ENCODE assay signal across 8 mouse cellular contexts in genomic region chr6:108248519-108248918, GRCm38 (mm10). TPM values are rescaled to one million over a fixed set of nuclear protein-coding genes. Genes with fewer than 3 reads are reported as not detected.
DNase-seq lines count a peak whose midpoint lies in the region; ATAC-seq and TF ChIP-seq lines count a peak whose summit lies in the region.
"Had no signal": no experiment of that assay in that cellular context is flagged by ENCODE, and none has a peak within 500 bp of the region (broad histone marks: within the 10 kb centered on the region; RNA-seq: fewer than 3 reads in every experiment).

No protein-coding gene starts in this region.

- DNase-seq in left cerebral cortex, postnatal 4 days: peak; percentile 17
- DNase-seq in left cerebral cortex, postnatal 25 days (ENCODE audit: low spot score in 2 of 2): no peak
- DNase-seq in embryonic facial prominence, embryonic 11.5 days (ENCODE audit: low spot score): no peak
- peak; percentile 33 for DNase-seq in hindbrain, embryonic 10.5 days (ENCODE audit: low spot score)
- peak; percentile 43 for DNase-seq in midbrain, postnatal 0 days (ENCODE audit: low spot score)
- DNase-seq in retina, postnatal 1 day: no peak
- no peak for DNase-seq in cerebellum, adult 11-12 months
- DNase-seq: adrenal gland, adult 8-10 months had no signal

- H3K4me1 ChIP-seq in embryonic facial prominence, embryonic 11.5 days (ENCODE audit: control insufficient read depth, insufficient read depth, low read length): peaks cover 5% of the 10 kb centered on the region; the same call in 1 of the 2 replicates
- peaks cover 42% of the 10 kb centered on the region for H3K4me1 ChIP-seq in hindbrain, embryonic 10.5 days (replicated peaks)
- peaks cover 12% of the 10 kb centered on the region; the same call in 1 of the 2 replicates for H3K4me1 ChIP-seq in midbrain, postnatal 0 days (ENCODE audit: insufficient read depth, low read length)

- TF ChIP-seq CTCF in midbrain, postnatal 0 days (IDR thresholded peaks at IDR 0.05): no peak

- no peaks in the 10 kb centered on the region for H3K27me3 ChIP-seq in embryonic facial prominence, embryonic 11.5 days (ENCODE audit: control insufficient read depth, insufficient read depth, low read length)
- H3K27me3 ChIP-seq in hindbrain, embryonic 10.5 days (ENCODE audit: insufficient read depth, poor library complexity, severe bottlenecking): no peaks in the 10 kb centered on the region
- no peaks in the 10 kb centered on the region for H3K27me3 ChIP-seq in midbrain, postnatal 0 days (ENCODE audit: insufficient read depth, low read length)

- no peak overlapping the region for H3K9ac ChIP-seq in embryonic facial prominence, embryonic 11.5 days (replicated peaks; ENCODE audit: low read length)
- no peak overlapping the region for H3K9ac ChIP-seq in midbrain, postnatal 0 days (replicated peaks; ENCODE audit: low read length, poor library complexity, severe bottlenecking)

- H3K9me3 ChIP-seq in embryonic facial prominence, embryonic 11.5 days (replicated peaks; ENCODE audit: control insufficient read depth, low read length): no peaks in the 10 kb centered on the region
- H3K9me3 ChIP-seq in hindbrain, embryonic 10.5 days: no peaks in the 10 kb centered on the region
- no peaks in the 10 kb centered on the region for H3K9me3 ChIP-seq in midbrain, postnatal 0 days (ENCODE audit: low read length)

- H3K4me2 ChIP-seq in embryonic facial prominence, embryonic 11.5 days (ENCODE audit: low read depth, low read length): no peak overlapping the region
- no peak overlapping the region for H3K4me2 ChIP-seq in midbrain, postnatal 0 days (ENCODE audit: low read depth, low read length, poor library complexity, severe bottlenecking)

- peak overlapping the region; percentile 22; the same call in 1 of the 2 replicates for H3K27ac ChIP-seq in embryonic facial prominence, embryonic 11.5 days (replicated peaks; ENCODE audit: low read depth, low read length)
- peak overlapping the region; percentile 83 for H3K27ac ChIP-seq in hindbrain, embryonic 10.5 days
- peak overlapping the region; percentile 18; the same call in 1 of the 2 replicates for H3K27ac ChIP-seq in midbrain, postnatal 0 days (ENCODE audit: low read depth, low read length)

- no peak overlapping the region for H3K4me3 ChIP-seq in embryonic facial prominence, embryonic 11.5 days (ENCODE audit: low read depth, low read length)
- no peak overlapping the region for H3K4me3 ChIP-seq in hindbrain, embryonic 10.5 days
- no peak overlapping the region for H3K4me3 ChIP-seq in midbrain, postnatal 0 days (ENCODE audit: low read depth, low read length)

- 38% methylated on average over 4 of the region's 4 CpGs for WGBS in embryonic facial prominence, embryonic 11.5 days
- 55% methylated on average over 4 of the region's 4 CpGs for WGBS in hindbrain, embryonic 10.5 days
- 30% methylated on average over 4 of the region's 4 CpGs for WGBS in midbrain, postnatal 0 days

- ATAC-seq in embryonic facial prominence, embryonic 11.5 days (replicated peaks; ENCODE audit: insufficient number of reproducible peaks, low FRiP score, low TSS enrichment, low read depth): peak; percentile 16; the same call in 1 of the 2 replicates
- ATAC-seq in midbrain, postnatal 0 days (ENCODE audit: low FRiP score): no peak

- H3K36me3 ChIP-seq in embryonic facial prominence, embryonic 11.5 days (replicated peaks; ENCODE audit: control insufficient read depth, insufficient read depth, low read depth, low read length): no peaks in the 10 kb centered on the region
- H3K36me3 ChIP-seq in hindbrain, embryonic 10.5 days: no peaks in the 10 kb centered on the region
- H3K36me3 ChIP-seq in midbrain, postnatal 0 days (ENCODE audit: insufficient read depth, low read length): no peaks in the 10 kb centered on the region

- intact Hi-C loops in left cerebral cortex, postnatal 4 days (cut with DNase I): no loop called here
- intact Hi-C loops in left cerebral cortex, postnatal 25 days (cut with DNase I): no loop called here

RNA-seq across cellular contexts. Expression of gene Itpr1, which starts 35.6 kb away (rescaled TPM):
- total RNA-seq in left cerebral cortex, postnatal 4 days (2021): 10 to 100 TPM; 66.3 to 72.4 TPM
- total RNA-seq in left cerebral cortex, postnatal 25 days (2021): 100 to 1,000 TPM; 335 to 379 TPM
- polyA plus RNA-seq in embryonic facial prominence, embryonic 11.5 days (2014; fragmentation: Nextera tagmentation; extraction: Ambion mirVana): 6.5 and 6.9 TPM in 2 replicates
- 6.9 and 9.3 TPM in 2 replicates for polyA plus RNA-seq in hindbrain, embryonic 10.5 days (2016; fragmentation: Nextera tagmentation; extraction: Ambion mirVana)
- 16.7 and 23.2 TPM in 2 replicates for total RNA-seq in midbrain, postnatal 0 days (2014; rRNA removed)
- 2.4 and 3.3 TPM in 2 replicates for polyA plus RNA-seq in midbrain, postnatal 0 days (2015; fragmentation: Nextera tagmentation; extraction: Ambion mirVana)

Comparison
In these comparisons a context has a peak if more than half of its experiments do, and no peak if none do; other contexts are left out.
1. DNase-seq: peak in left cerebral cortex, postnatal 4 days (single experiment), hindbrain, embryonic 10.5 days (single experiment) and midbrain, postnatal 0 days (single experiment); none in left cerebral cortex, postnatal 25 days (0 of 2), embryonic facial prominence, embryonic 11.5 days (single experiment), retina, postnatal 1 day (single experiment) and cerebellum, adult 11-12 months (single experiment).
2. RNA of gene Itpr1, which starts 35.6 kb away (total RNA-seq): 335 to 379 TPM in left cerebral cortex, postnatal 25 days; 66.3 to 72.4 TPM in left cerebral cortex, postnatal 4 days and 16.7 to 23.2 TPM in midbrain, postnatal 0 days; every median in the first group is over 4 times any median in the second.
3. H3K27ac ChIP-seq: peak in every context shown above with its lines; median percentile 83 in hindbrain, embryonic 10.5 days; 22 in embryonic facial prominence, embryonic 11.5 days; 18 in midbrain, postnatal 0 days.